Mouse (Mus musculus): ENCODE data around the gene Mtcl1. TPM values are rescaled to one million over a fixed set of nuclear protein-coding genes. Genes with fewer than 3 reads are reported as not detected.

Gene Mtcl1
- polyA plus RNA-seq, 1 experiment from 2014 or later = 2.8 TPM

DNA sequence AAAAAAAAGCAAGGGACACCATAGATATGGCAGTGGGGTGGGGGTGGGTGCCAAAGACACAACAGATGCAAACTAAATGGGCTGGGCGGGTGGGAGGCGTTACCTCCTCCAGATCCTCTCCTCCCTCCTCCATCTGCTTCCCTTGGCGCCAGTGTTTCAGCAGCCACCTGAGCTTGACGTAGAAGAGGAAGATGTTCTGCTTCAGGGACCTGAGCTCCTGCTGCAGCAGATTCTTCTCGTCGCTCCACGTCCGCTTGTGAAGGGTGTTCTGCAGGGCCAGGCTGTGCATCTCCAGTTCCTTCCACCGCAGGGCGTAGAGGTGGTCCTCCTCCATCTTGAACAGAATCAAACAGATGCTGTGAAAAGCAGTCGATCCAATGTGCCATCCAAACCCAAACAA lies 81.4 kb downstream of the Mtcl1 start:
- no peak overlapping the region for H3K27ac ChIP-seq (ENCODE audit: low read depth, low read length)
- H3K36me3 ChIP-seq (ENCODE audit: control insufficient read depth, insufficient read depth, low read length) = no peaks in the 10 kb centered on the region
- H3K4me2 ChIP-seq = no peak overlapping the region
- no peaks in the 10 kb centered on the region for H3K4me1 ChIP-seq (ENCODE audit: control insufficient read depth, insufficient read depth, low read length)
- H3K9me3 ChIP-seq (replicated peaks; ENCODE audit: control insufficient read depth, low read length) = no peaks in the 10 kb centered on the region
- no peak for ATAC-seq (replicated peaks; ENCODE audit: insufficient number of reproducible peaks, low FRiP score, low TSS enrichment)
- WGBS (ENCODE audit: insufficient replicate concordance) = 87% methylated on average over 11 of the region's 11 CpGs
- H3K9ac ChIP-seq (ENCODE audit: low read depth, low read length) = no peak overlapping the region
- H3K4me3 ChIP-seq (ENCODE audit: low read depth, low read length) = no peak overlapping the region
- no peaks in the 10 kb centered on the region for H3K27me3 ChIP-seq (ENCODE audit: control insufficient read depth, insufficient read depth, low read length)

GRCm38 (mm10) chr17:66365664-66366063 lies 83.9 kb downstream of the Mtcl1 start:
- no peaks in the 10 kb centered on the region for H3K4me1 ChIP-seq (ENCODE audit: control insufficient read depth, insufficient read depth, low read length)
- ATAC-seq (replicated peaks; ENCODE audit: insufficient number of reproducible peaks, low FRiP score, low TSS enrichment) = no peak
- H3K27me3 ChIP-seq (ENCODE audit: control insufficient read depth, insufficient read depth, low read length) = no peaks in the 10 kb centered on the region
- H3K4me3 ChIP-seq (ENCODE audit: low read depth, low read length) = no peak overlapping the region
- WGBS (ENCODE audit: insufficient replicate concordance) = 86% methylated on average over 1 of the region's 1 CpGs
- H3K9ac ChIP-seq (ENCODE audit: low read depth, low read length) = no peak overlapping the region
- H3K27ac ChIP-seq (ENCODE audit: low read depth, low read length) = no peak overlapping the region
- no peaks in the 10 kb centered on the region for H3K36me3 ChIP-seq (ENCODE audit: control insufficient read depth, insufficient read depth, low read length)
- no peak overlapping the region for H3K4me2 ChIP-seq
- H3K9me3 ChIP-seq (replicated peaks; ENCODE audit: control insufficient read depth, low read length) = no peaks in the 10 kb centered on the region

DNA sequence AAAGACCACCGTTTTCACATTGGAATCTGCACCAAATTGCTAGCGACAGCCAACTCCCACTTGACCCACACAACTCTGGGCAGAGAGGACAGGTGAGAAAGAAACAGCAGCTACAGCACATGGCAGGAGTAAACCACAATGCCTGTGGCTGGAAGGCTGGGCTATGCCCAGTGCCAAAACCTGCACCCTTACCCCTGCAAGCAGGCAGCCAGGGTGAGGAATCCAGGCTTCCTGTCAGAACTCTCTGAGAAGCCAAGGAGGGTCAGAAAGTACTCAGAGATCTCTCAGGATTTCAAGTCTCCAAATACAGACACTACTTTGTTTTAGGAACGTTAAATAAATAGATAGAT lies 84.3 kb downstream of the Mtcl1 start:
- Histone ChIP-seq H3K27ac (ENCODE audit: low read depth, low read length) (no peak overlapping the region), H3K4me1 (ENCODE audit: control insufficient read depth, insufficient read depth, low read length) (no peaks in the 10 kb centered on the region), H3K9me3 (replicated peaks; ENCODE audit: control insufficient read depth, low read length) (no peaks in the 10 kb centered on the region), H3K4me3 (ENCODE audit: low read depth, low read length) (no peak overlapping the region), H3K36me3 (ENCODE audit: control insufficient read depth, insufficient read depth, low read length) (no peaks in the 10 kb centered on the region), H3K9ac (ENCODE audit: low read depth, low read length) (no peak overlapping the region), H3K27me3 (ENCODE audit: control insufficient read depth, insufficient read depth, low read length) (no peaks in the 10 kb centered on the region), H3K4me2 (no peak overlapping the region)
- no peak for ATAC-seq (replicated peaks; ENCODE audit: insufficient number of reproducible peaks, low FRiP score, low TSS enrichment)
- WGBS (ENCODE audit: insufficient replicate concordance) = 63% methylated on average over 3 of the region's 3 CpGs

- Histone ChIP-seq H3K27ac (ENCODE audit: low read depth, low read length) (no peak overlapping the region), H3K4me1 (ENCODE audit: control insufficient read depth, insufficient read depth, low read length) (no peaks in the 10 kb centered on the region), H3K4me3 (ENCODE audit: low read depth, low read length) (no peak overlapping the region), H3K4me2 (no peak overlapping the region), H3K27me3 (ENCODE audit: control insufficient read depth, insufficient read depth, low read length) (no peaks in the 10 kb centered on the region), H3K9me3 (replicated peaks; ENCODE audit: control insufficient read depth, low read length) (no peaks in the 10 kb centered on the region), H3K9ac (ENCODE audit: low read depth, low read length) (no peak overlapping the region), H3K36me3 (ENCODE audit: control insufficient read depth, insufficient read depth, low read length) (no peaks in the 10 kb centered on the region)
- no peak for ATAC-seq (replicated peaks; ENCODE audit: insufficient number of reproducible peaks, low FRiP score, low TSS enrichment)
- 68% methylated on average over 25 of the region's 26 CpGs for WGBS (ENCODE audit: insufficient replicate concordance)
Observed at GRCm38 (mm10) chr17:66364525-66365292, 84.8 kb downstream of the Mtcl1 start.

- 87% methylated on average over 26 of the region's 36 CpGs for WGBS (ENCODE audit: insufficient replicate concordance)
- H3K27me3 ChIP-seq (ENCODE audit: control insufficient read depth, insufficient read depth, low read length) = no peaks in the 10 kb centered on the region
- no peak for ATAC-seq (replicated peaks; ENCODE audit: insufficient number of reproducible peaks, low FRiP score, low TSS enrichment)
Observed at GRCm38 (mm10) chr17:66363852-66364524, 85.6 kb downstream of the Mtcl1 start.

GRCm38 (mm10) chr17:66362287-66363016 lies 87.1 kb downstream of the Mtcl1 start:
- H3K27me3 ChIP-seq (ENCODE audit: control insufficient read depth, insufficient read depth, low read length) = no peaks in the 10 kb centered on the region
- no peaks in the 10 kb centered on the region for H3K9me3 ChIP-seq (replicated peaks; ENCODE audit: control insufficient read depth, low read length)
- WGBS (ENCODE audit: insufficient replicate concordance) = 67% methylated on average over 14 of the region's 15 CpGs
- peaks cover 4% of the 10 kb centered on the region for H3K4me1 ChIP-seq (ENCODE audit: control insufficient read depth, insufficient read depth, low read length)
- H3K9ac ChIP-seq (ENCODE audit: low read depth, low read length) = no peak overlapping the region
- no peak overlapping the region for H3K4me2 ChIP-seq
- H3K27ac ChIP-seq (ENCODE audit: low read depth, low read length) = no peak overlapping the region
- no peaks in the 10 kb centered on the region for H3K36me3 ChIP-seq (ENCODE audit: control insufficient read depth, insufficient read depth, low read length)
- no peak for ATAC-seq (replicated peaks; ENCODE audit: insufficient number of reproducible peaks, low FRiP score, low TSS enrichment)
- H3K4me3 ChIP-seq (ENCODE audit: low read depth, low read length) = no peak overlapping the region

More at GRCm38 (mm10) chr17:66363852-66364524, 85.6 kb downstream of the Mtcl1 start:
- Histone ChIP-seq H3K4me3 (ENCODE audit: low read depth, low read length) (no peak overlapping the region), H3K9me3 (replicated peaks; ENCODE audit: control insufficient read depth, low read length) (no peaks in the 10 kb centered on the region), H3K4me1 (ENCODE audit: control insufficient read depth, insufficient read depth, low read length) (no peaks in the 10 kb centered on the region), H3K9ac (ENCODE audit: low read depth, low read length) (no peak overlapping the region), H3K27ac (ENCODE audit: low read depth, low read length) (no peak overlapping the region), H3K36me3 (ENCODE audit: control insufficient read depth, insufficient read depth, low read length) (no peaks in the 10 kb centered on the region), H3K4me2 (no peak overlapping the region)

- H3K9me3 ChIP-seq (replicated peaks; ENCODE audit: control insufficient read depth, low read length) = no peaks in the 10 kb centered on the region
- H3K4me1 ChIP-seq (ENCODE audit: control insufficient read depth, insufficient read depth, low read length) = peaks cover 4% of the 10 kb centered on the region
- H3K27ac ChIP-seq (ENCODE audit: low read depth, low read length) = no peak overlapping the region
- no peak overlapping the region for H3K4me2 ChIP-seq
- no peak overlapping the region for H3K4me3 ChIP-seq (ENCODE audit: low read depth, low read length)
- 71% methylated on average over 27 of the region's 27 CpGs for WGBS (ENCODE audit: insufficient replicate concordance)
- H3K27me3 ChIP-seq (ENCODE audit: control insufficient read depth, insufficient read depth, low read length) = no peaks in the 10 kb centered on the region; the same call in 1 of the 2 replicates
- ATAC-seq (replicated peaks; ENCODE audit: insufficient number of reproducible peaks, low FRiP score, low TSS enrichment) = 0 out of 2 replicates have a peak, but pooled peaks have one; percentile 36
- no peaks in the 10 kb centered on the region for H3K36me3 ChIP-seq (ENCODE audit: control insufficient read depth, insufficient read depth, low read length)
- H3K9ac ChIP-seq (ENCODE audit: low read depth, low read length) = no peak overlapping the region
Observed at GRCm38 (mm10) chr17:66358026-66358978, 91.2 kb downstream of the Mtcl1 start.
